Mouse (Mus musculus): ENCODE measurements around the gene Adamts10. TPM values are rescaled to one million over a fixed set of nuclear protein-coding genes. Genes with fewer than 3 reads are reported as not detected.

The Adamts10 gene
- polyA plus RNA-seq, 1 experiment from 2014 or later, result 61.5 TPM

DNA sequence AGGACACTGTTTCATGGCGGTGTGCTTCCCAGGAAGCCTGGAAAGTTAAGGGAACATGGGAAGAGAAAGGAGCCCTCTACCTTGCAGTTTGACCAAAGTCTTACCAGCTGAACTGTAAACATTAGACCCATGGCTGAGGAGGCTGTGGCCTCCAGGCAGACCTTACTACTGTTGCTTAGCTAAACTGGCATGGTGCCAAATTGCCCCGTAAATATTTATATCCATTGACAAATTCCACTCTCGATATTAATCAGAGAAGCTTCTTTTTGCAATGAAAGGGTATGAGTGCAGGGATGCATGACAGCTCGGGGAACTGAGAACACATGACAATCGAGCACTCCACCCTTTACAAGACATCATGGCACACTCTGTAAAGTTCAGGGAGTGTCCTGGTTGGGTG, 13.8 kb upstream of the Adamts10 start:
- no peak overlapping the region for H3K9ac ChIP-seq (ENCODE audit: low read length)
- no peak overlapping the region for H3K4me2 ChIP-seq (ENCODE audit: low read depth, low read length)
- no peak overlapping the region for H3K27ac ChIP-seq (ENCODE audit: low read length)
- no peak for ATAC-seq (ENCODE audit: insufficient read depth, low FRiP score)
- no peaks in the 10 kb centered on the region for H3K27me3 ChIP-seq (ENCODE audit: control insufficient read depth, insufficient read depth, low read length)
- 52% methylated on average over 5 of the region's 5 CpGs for WGBS
- H3K9me3 ChIP-seq (replicated peaks; ENCODE audit: control insufficient read depth, low read length), result no peaks in the 10 kb centered on the region
- no peaks in the 10 kb centered on the region for H3K4me1 ChIP-seq (ENCODE audit: control insufficient read depth, insufficient read depth, low read length)
- H3K36me3 ChIP-seq (ENCODE audit: control insufficient read depth, insufficient read depth, low read length), result no peaks in the 10 kb centered on the region
- no peak overlapping the region for H3K4me3 ChIP-seq (replicated peaks; ENCODE audit: low read length)

DNA sequence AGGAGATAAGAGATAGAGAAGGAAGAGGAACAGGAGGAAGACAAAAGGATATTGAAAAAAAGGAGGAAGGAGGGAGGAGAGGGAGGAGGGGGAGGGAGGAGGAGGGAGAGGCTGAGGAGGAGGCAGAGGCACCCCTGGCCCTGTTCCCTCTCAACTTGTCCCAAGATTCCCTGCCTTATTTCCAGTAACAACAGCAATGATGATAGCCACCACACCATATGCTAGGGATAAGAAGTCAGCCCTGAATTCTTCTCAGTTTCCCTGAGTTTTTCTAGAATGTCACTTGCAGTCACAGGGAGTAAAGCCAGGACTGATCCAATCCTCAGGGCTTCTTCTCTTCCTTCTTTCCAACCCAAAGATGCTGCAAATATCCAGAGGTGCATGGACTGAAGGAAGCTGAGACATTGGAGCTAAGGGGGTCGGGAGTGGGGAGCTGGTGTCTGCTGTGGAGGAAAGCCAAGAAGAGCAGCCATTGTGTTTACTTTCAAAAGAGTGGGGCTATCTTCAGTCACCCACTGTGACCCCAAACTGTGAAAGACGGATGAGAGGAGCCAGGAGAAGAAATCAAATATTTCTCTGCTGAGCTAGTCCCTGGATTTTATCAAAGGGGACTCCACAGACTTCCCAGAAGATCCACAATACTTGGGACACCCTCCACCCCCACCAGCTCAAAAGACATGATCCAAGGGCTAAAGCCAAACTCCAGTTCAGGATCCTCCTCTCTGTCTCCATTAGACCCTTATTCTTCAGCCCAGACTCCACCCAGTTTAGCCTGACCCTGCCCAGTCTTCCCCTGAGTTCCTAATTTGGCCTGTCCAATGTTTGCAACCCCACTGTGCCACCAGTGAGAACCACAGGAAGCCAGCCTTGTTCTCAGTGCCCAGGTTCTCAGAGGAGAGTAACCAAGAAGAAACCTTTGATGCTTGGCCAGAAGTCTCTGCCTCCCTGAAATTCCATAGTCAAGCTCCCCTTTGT, 11.3 kb upstream of the Adamts10 start:
- no peak overlapping the region for H3K9ac ChIP-seq (ENCODE audit: low read length)
- H3K4me1 ChIP-seq (ENCODE audit: control insufficient read depth, insufficient read depth, low read length), result no peaks in the 10 kb centered on the region
- no peak overlapping the region for H3K4me2 ChIP-seq (ENCODE audit: low read depth, low read length)
- WGBS, result 23% methylated on average over 2 of the region's 2 CpGs
- no peak for ATAC-seq (ENCODE audit: insufficient read depth, low FRiP score)
- no peak overlapping the region for H3K4me3 ChIP-seq (replicated peaks; ENCODE audit: low read length)
- no peaks in the 10 kb centered on the region for H3K27me3 ChIP-seq (ENCODE audit: control insufficient read depth, insufficient read depth, low read length)
- no peaks in the 10 kb centered on the region for H3K9me3 ChIP-seq (replicated peaks; ENCODE audit: control insufficient read depth, low read length)
- H3K36me3 ChIP-seq (ENCODE audit: control insufficient read depth, insufficient read depth, low read length), result no peaks in the 10 kb centered on the region
- no peak overlapping the region for H3K27ac ChIP-seq (ENCODE audit: low read length)

GRCm38 (mm10) chr17:33513874-33514273, 10.1 kb upstream of the Adamts10 start:
- Histone ChIP-seq H3K4me2 (ENCODE audit: low read depth, low read length) (no peak overlapping the region), H3K36me3 (ENCODE audit: control insufficient read depth, insufficient read depth, low read length) (no peaks in the 10 kb centered on the region), H3K9ac (ENCODE audit: low read length) (no peak overlapping the region), H3K27ac (ENCODE audit: low read length) (no peak overlapping the region), H3K27me3 (ENCODE audit: control insufficient read depth, insufficient read depth, low read length) (no peaks in the 10 kb centered on the region), H3K4me1 (ENCODE audit: control insufficient read depth, insufficient read depth, low read length) (no peaks in the 10 kb centered on the region), H3K9me3 (replicated peaks; ENCODE audit: control insufficient read depth, low read length) (no peaks in the 10 kb centered on the region), H3K4me3 (replicated peaks; ENCODE audit: low read length) (no peak overlapping the region)
- ATAC-seq (ENCODE audit: insufficient read depth, low FRiP score), result no peak
- 90% methylated on average over 5 of the region's 5 CpGs for WGBS

DNA sequence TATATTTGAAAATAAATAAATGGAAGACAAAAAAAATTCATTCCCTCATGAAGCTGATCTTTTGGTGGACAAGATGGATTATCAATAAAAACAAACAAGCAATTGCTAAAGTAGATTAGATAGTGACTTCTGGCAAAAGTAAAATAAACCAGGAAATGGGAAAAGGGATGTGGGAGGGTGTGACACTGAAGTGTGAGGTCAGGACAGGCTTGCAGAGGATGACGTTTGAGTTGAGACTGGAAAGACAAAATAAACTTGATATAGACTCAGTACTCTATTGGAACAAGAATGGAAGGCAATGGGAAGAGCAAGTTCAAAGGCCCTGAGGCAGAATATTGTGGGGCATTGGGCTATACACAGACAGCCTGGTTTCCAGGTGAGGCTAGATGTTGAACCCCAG, 3.6 kb upstream of the Adamts10 start:
- H3K4me1 ChIP-seq (ENCODE audit: control insufficient read depth, insufficient read depth, low read length), result peaks cover 7% of the 10 kb centered on the region; the same call in 1 of the 2 replicates
- ATAC-seq (ENCODE audit: insufficient read depth, low FRiP score), result no peak
- no peaks in the 10 kb centered on the region for H3K36me3 ChIP-seq (ENCODE audit: control insufficient read depth, insufficient read depth, low read length)
- H3K9me3 ChIP-seq (replicated peaks; ENCODE audit: control insufficient read depth, low read length), result no peaks in the 10 kb centered on the region
- WGBS, result 18% methylated on average over 1 of the region's 1 CpGs
- H3K27me3 ChIP-seq (ENCODE audit: control insufficient read depth, insufficient read depth, low read length), result no peaks in the 10 kb centered on the region
- no peak overlapping the region for H3K27ac ChIP-seq (ENCODE audit: low read length)
- H3K4me2 ChIP-seq (ENCODE audit: low read depth, low read length), result no peak overlapping the region
- no peak overlapping the region for H3K9ac ChIP-seq (ENCODE audit: low read length)
- H3K4me3 ChIP-seq (replicated peaks; ENCODE audit: low read length), result no peak overlapping the region

DNA sequence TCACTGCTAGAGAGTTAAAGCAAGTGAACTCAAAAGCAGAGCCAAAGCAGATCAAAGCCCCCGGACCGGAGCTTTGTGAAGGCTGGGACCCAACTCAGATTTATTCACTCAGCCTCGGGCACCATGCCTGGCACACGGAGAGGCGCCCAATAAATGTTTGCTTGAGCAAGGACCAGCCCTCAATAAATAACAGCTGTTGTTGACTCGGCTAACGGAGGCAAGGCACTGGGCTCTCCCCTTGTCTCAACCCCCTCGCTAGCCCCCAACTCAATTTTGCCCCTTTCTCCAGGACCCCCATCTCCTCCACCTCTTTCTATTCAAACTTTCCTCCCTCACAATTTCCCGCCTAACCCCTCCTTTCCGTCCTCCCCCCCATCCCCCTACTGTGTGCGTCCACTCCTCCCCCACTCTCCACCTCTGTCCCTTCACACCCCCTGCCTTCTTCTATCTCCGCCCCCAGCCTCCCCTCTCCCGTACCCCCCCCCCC, 530 bp upstream of the Adamts10 start:
- peak; percentile 70 for ATAC-seq (ENCODE audit: insufficient read depth, low FRiP score)
- H3K4me3 ChIP-seq (replicated peaks; ENCODE audit: low read length), result peak overlapping the region; percentile 65
- no peaks in the 10 kb centered on the region for H3K27me3 ChIP-seq (ENCODE audit: control insufficient read depth, insufficient read depth, low read length)
- H3K4me1 ChIP-seq (ENCODE audit: control insufficient read depth, insufficient read depth, low read length), result peaks cover 15% of the 10 kb centered on the region
- 8% methylated on average over 11 of the region's 13 CpGs for WGBS
- H3K36me3 ChIP-seq (ENCODE audit: control insufficient read depth, insufficient read depth, low read length), result no peaks in the 10 kb centered on the region
- peak overlapping the region; percentile 83 for H3K9ac ChIP-seq (ENCODE audit: low read length)
- H3K4me2 ChIP-seq (ENCODE audit: low read depth, low read length), result peak overlapping the region; percentile 72
- H3K9me3 ChIP-seq (replicated peaks; ENCODE audit: control insufficient read depth, low read length), result no peaks in the 10 kb centered on the region
- H3K27ac ChIP-seq (ENCODE audit: low read length), result peak overlapping the region; percentile 83

- H3K4me2 ChIP-seq (ENCODE audit: low read depth, low read length), result peak overlapping the region; percentile 72
- H3K4me3 ChIP-seq (replicated peaks; ENCODE audit: low read length), result peak overlapping the region; percentile 65
- H3K27ac ChIP-seq (ENCODE audit: low read length), result peak overlapping the region; percentile 83
- ATAC-seq (ENCODE audit: insufficient read depth, low FRiP score), result peak; percentile 26; the same call in 1 of the 2 replicates
- H3K9me3 ChIP-seq (replicated peaks; ENCODE audit: control insufficient read depth, low read length), result no peaks in the 10 kb centered on the region
- no peaks in the 10 kb centered on the region for H3K27me3 ChIP-seq (ENCODE audit: control insufficient read depth, insufficient read depth, low read length)
- 3% methylated on average over 2 of the region's 2 CpGs for WGBS
- H3K36me3 ChIP-seq (ENCODE audit: control insufficient read depth, insufficient read depth, low read length), result 0 out of 2 replicates have a peak, but pooled peaks cover under 1% of the 10 kb centered on the region
- H3K4me1 ChIP-seq (ENCODE audit: control insufficient read depth, insufficient read depth, low read length), result peaks cover 15% of the 10 kb centered on the region
- H3K9ac ChIP-seq (ENCODE audit: low read length), result peak overlapping the region; percentile 83
Measured at GRCm38 (mm10) chr17:33524806-33525373, 886 bp downstream of the Adamts10 start.

DNA sequence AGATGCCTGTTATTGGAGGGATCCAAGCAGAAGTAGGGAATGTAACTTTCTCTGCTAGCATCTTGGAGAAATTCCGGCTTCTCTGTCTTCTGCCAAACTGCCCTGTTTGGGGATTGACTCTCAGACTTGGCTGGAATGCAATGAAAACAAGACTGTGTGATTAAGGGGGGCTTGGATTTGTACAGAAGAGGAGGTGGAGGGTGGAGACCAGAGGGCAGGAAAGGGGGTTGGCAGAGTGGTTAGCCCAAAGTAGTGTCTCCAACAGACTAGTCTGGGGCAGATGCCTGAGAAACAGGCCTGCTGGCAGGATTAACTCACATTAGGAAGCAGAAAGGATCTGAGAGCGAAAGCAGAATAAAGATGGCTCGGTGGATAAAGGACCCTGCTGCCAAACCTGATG, 2.5 kb downstream of the Adamts10 start:
- Histone ChIP-seq H3K4me1 (ENCODE audit: control insufficient read depth, insufficient read depth, low read length) (peaks cover 15% of the 10 kb centered on the region), H3K36me3 (ENCODE audit: control insufficient read depth, insufficient read depth, low read length) (peaks cover 7% of the 10 kb centered on the region; the same call in 1 of the 2 replicates), H3K4me2 (ENCODE audit: low read depth, low read length) (0 out of 2 replicates have a peak overlapping the region, but pooled peaks have one; percentile 72), H3K27ac (ENCODE audit: low read length) (peak overlapping the region; percentile 70), H3K27me3 (ENCODE audit: control insufficient read depth, insufficient read depth, low read length) (no peaks in the 10 kb centered on the region), H3K9me3 (replicated peaks; ENCODE audit: control insufficient read depth, low read length) (no peaks in the 10 kb centered on the region), H3K4me3 (replicated peaks; ENCODE audit: low read length) (no peak overlapping the region; the same call in 1 of the 2 replicates), H3K9ac (ENCODE audit: low read length) (peak overlapping the region; percentile 31; the same call in 1 of the 2 replicates)
- ATAC-seq (ENCODE audit: insufficient read depth, low FRiP score), result no peak
- WGBS, result 61% methylated on average over 3 of the region's 3 CpGs

GRCm38 (mm10) chr17:33539106-33539675, 15.2 kb downstream of the Adamts10 start:
- no peak overlapping the region for H3K27ac ChIP-seq (ENCODE audit: low read length)
- H3K36me3 ChIP-seq (ENCODE audit: control insufficient read depth, insufficient read depth, low read length), result 0 out of 2 replicates have a peak, but pooled peaks cover 2% of the 10 kb centered on the region
- H3K27me3 ChIP-seq (ENCODE audit: control insufficient read depth, insufficient read depth, low read length), result no peaks in the 10 kb centered on the region
- H3K4me1 ChIP-seq (ENCODE audit: control insufficient read depth, insufficient read depth, low read length), result no peaks in the 10 kb centered on the region
- no peak overlapping the region for H3K9ac ChIP-seq (ENCODE audit: low read length)
- H3K4me3 ChIP-seq (replicated peaks; ENCODE audit: low read length), result no peak overlapping the region
- H3K9me3 ChIP-seq (replicated peaks; ENCODE audit: control insufficient read depth, low read length), result no peaks in the 10 kb centered on the region
- no peak for ATAC-seq (ENCODE audit: insufficient read depth, low FRiP score)
- 90% methylated on average over 3 of the region's 3 CpGs for WGBS
- H3K4me2 ChIP-seq (ENCODE audit: low read depth, low read length), result no peak overlapping the region

All from stomach, embryonic 16.5 days (tissue).